Mouse (Mus musculus) forebrain, embryonic 13.5 days (tissue): Measurements from ENCODE around the gene Kif23. TPM values are rescaled to one million over a fixed set of nuclear protein-coding genes. Genes with fewer than 3 reads are reported as not detected.

Experiments used
- ATAC-seq: fragments of 200-750 bp; cut with Nextera tagmentation; 2 replicates; pipeline ENCODE4 v1.8.0; 2017
- H3K27ac ChIP-seq: fragments of 300-500 bp; sonication (generic); 2 replicates; pipeline ENCODE4 v1.5.1; 2015; ENCODE audit warnings: inconsistent platforms, mild to moderate bottlenecking, moderate library complexity
- H3K27me3 ChIP-seq: fragments of 300-500 bp; sonication (generic); 2 replicates; pipeline ENCODE4 v1.6.1; 2015; ENCODE audit warnings: mild to moderate bottlenecking, inconsistent platforms
- H3K36me3 ChIP-seq: fragments of 300-500 bp; sonication (generic); 2 replicates; pipeline ENCODE4 v1.6.1; 2015; ENCODE audit warnings: mild to moderate bottlenecking, inconsistent platforms; ENCODE audit not compliant: poor library complexity, severe bottlenecking
- H3K4me1 ChIP-seq: fragments of 300-500 bp; sonication (generic); 2 replicates; pipeline ENCODE4 v1.6.1; 2015; ENCODE audit warnings: inconsistent platforms
- H3K4me2 ChIP-seq: fragments of 300-500 bp; sonication (generic); 2 replicates; pipeline ENCODE4 v1.6.1; 2015; ENCODE audit warnings: inconsistent platforms, mild to moderate bottlenecking, moderate library complexity
- H3K4me3 ChIP-seq: fragments of 300-500 bp; sonication (generic); 2 replicates; pipeline ENCODE4 v1.5.1; 2015; ENCODE audit warnings: mild to moderate bottlenecking, inconsistent platforms
- H3K9ac ChIP-seq: fragments of 300-500 bp; sonication (generic); 2 replicates; pipeline ENCODE4 v1.6.1; 2015; ENCODE audit warnings: mild to moderate bottlenecking, inconsistent platforms
- H3K9me3 ChIP-seq: fragments of 300-500 bp; sonication (generic); replicated peaks from 2 replicates; pipeline ENCODE4 v1.6.1; 2016; ENCODE audit warnings: inconsistent platforms
- WGBS: fragments of 180-500 bp; shearing (Covaris S2); methylation state at CpG from one replicate; pipeline ENCODE4 v1.1.7; 2015; 5-methylcytosine and 5-hydroxymethylcytosine counted together
- polyA plus RNA-seq: library from polyadenylated mRNA; unstranded; fragments of >200 nt; fragmentation: Nextera tagmentation; extraction: Ambion mirVana; gene quantifications from 2 replicates; pipeline ENCODE4 v1.2.1, GENCODE M21; 2015

The Kif23 gene
- polyA plus RNA-seq, 1 experiment from 2014 or later = 72.7 TPM

DNA sequence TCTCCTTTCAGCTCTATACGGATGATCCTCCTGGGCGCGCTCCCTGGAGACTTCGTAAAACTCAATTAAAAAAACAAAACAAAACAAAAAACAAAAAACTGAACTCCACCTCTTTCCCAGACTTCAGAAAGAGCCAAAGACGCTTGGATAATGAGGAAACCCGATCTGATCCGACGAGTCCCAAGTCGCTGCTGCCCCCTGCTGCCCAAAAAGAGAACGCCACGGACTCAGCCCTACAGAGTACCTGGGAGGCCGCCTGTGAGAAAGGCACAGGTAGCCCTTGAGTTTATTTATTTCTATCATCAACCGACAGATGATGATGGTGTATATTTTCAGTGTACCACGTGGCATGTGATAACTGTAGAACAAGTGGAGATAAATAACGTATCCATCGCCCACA, 46.8 kb downstream of the Kif23 start:
- Histone ChIP-seq H3K27ac (no peak overlapping the region), H3K27me3 (peaks cover 36% of the 10 kb centered on the region), H3K36me3 (no peaks in the 10 kb centered on the region), H3K4me1 (peaks cover 26% of the 10 kb centered on the region), H3K9ac (0 out of 2 replicates have a peak overlapping the region, but pooled peaks have one; percentile 5), H3K4me3 (no peak overlapping the region), H3K4me2 (peak overlapping the region; percentile 51), H3K9me3 (no peaks in the 10 kb centered on the region)
- peak; percentile 55; the same call in 1 of the 2 replicates for ATAC-seq
- 3% methylated on average over 16 of the region's 16 CpGs for WGBS

DNA sequence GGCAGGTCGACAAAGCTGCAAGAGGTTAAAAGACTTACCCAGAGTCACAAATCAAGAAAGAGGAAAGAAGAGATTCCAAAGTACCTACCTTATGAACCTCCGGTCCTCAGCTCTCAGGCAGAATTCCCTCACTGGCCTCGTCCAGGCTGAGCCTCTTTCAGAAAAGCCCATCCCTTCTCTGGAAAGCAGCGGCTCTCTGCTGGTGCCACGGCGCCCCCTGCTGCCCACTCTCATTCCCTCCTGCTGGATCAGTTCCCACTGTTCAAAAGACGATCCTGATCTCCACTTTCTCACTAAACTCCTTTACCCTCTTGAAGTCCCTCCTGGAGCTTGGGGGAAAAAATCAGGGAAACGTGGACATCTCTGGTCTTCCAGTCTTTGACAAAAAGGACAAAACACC, 48.2 kb downstream of the Kif23 start:
- H3K4me2 ChIP-seq = no peak overlapping the region
- no peaks in the 10 kb centered on the region for H3K9me3 ChIP-seq
- 9% methylated on average over 8 of the region's 8 CpGs for WGBS
- H3K9ac ChIP-seq = no peak overlapping the region
- peaks cover 26% of the 10 kb centered on the region for H3K4me1 ChIP-seq
- 0 out of 2 replicates have a peak, but pooled peaks have one; percentile 36 for ATAC-seq
- H3K4me3 ChIP-seq = no peak overlapping the region
- H3K36me3 ChIP-seq = no peaks in the 10 kb centered on the region
- H3K27me3 ChIP-seq = peaks cover 36% of the 10 kb centered on the region
- no peak overlapping the region for H3K27ac ChIP-seq

DNA sequence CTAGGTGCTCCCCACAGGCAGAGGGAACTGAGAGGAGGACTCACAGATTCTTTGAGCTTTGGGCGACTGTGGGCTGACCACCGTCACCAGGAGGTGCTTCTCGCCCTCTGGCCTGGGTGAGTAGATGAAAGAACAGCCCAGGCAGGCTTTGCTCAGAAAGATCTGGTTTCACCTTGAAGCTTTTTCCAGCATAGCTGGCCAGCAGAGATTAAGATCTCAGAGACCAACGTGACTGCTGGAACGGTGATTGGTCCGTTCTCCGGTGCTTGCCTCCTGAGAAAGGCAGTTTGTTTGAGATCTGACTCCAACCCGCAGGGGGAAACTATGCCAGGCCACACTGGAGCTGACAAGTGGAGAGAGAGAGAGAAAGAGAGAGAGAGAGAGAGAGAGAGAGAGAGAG, 51.6 kb downstream of the Kif23 start:
- no peaks in the 10 kb centered on the region for H3K9me3 ChIP-seq
- ATAC-seq = no peak
- no peaks in the 10 kb centered on the region for H3K36me3 ChIP-seq
- WGBS = 89% methylated on average over 8 of the region's 8 CpGs
- H3K4me1 ChIP-seq = peaks cover 16% of the 10 kb centered on the region
- H3K4me2 ChIP-seq = no peak overlapping the region
- H3K4me3 ChIP-seq = no peak overlapping the region
- H3K9ac ChIP-seq = no peak overlapping the region
- H3K27me3 ChIP-seq = peaks cover 29% of the 10 kb centered on the region
- H3K27ac ChIP-seq = no peak overlapping the region

DNA sequence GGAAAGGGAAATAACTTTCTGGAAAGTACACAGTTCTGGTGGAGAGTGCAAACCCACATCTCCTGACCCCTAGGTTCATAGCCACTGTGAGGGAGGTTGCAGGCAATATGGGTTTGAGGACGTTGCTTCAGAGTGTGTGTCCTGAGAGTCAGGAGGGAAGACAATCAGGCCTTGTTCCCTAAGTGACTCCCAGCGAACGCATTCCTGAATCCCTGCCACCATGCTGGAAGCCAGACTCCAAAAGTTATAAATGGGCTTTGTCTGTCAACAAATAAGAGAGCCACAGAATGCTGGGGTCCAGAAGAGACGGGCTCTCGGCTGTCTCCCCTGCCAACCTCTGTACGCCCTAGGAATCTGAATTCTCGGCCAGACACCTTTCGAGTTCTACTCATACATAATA, 56.7 kb downstream of the Kif23 start:
- no peak for ATAC-seq
- WGBS = 34% methylated on average over 8 of the region's 8 CpGs

DNA sequence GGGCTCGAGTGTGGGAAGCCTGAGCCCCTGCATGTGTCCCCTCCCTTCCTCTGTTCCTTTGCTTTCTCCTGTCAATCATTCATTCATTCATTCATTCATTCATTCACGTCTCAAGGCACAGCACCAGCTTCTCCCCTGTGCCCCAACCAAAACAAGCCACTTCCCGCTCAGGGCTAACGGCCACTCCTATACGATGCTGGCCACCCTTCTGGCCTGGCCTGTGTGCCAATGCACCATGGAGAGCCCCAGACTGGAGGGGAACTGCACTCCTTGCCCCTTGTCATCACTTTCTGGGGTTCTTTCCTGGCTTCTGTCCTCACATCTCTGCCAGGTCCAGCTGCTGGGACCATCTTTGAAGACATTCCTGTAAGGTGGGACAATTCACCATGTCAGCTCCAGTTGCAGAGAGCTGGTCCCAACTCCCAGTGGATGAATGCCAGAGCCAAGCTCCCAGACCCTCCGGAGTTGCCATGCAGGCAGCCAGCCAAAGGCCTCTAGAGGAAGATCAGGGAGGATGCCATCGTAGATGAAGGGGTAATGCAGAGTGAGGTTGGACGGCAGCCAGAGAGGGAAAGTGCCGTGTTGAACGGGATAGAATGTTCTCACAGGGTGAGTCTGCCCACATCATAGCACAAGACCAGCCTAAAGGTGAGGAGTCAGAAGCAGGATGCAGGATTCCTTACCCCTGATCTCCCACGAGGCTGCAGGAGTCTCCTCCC, 58.8 kb downstream of the Kif23 start:
- Histone ChIP-seq H3K27ac (no peak overlapping the region), H3K4me3 (no peak overlapping the region), H3K9ac (no peak overlapping the region), H3K4me2 (no peak overlapping the region), H3K9me3 (no peaks in the 10 kb centered on the region), H3K36me3 (no peaks in the 10 kb centered on the region), H3K4me1 (peaks cover 38% of the 10 kb centered on the region), H3K27me3 (no peaks in the 10 kb centered on the region)
- 48% methylated on average over 11 of the region's 11 CpGs for WGBS
- 0 out of 2 replicates have a peak, but pooled peaks have one; percentile 30 for ATAC-seq

More for the DNA sequence above, 56.7 kb downstream of the Kif23 start:
- Histone ChIP-seq H3K4me3 (no peak overlapping the region), H3K36me3 (no peaks in the 10 kb centered on the region), H3K9me3 (no peaks in the 10 kb centered on the region), H3K9ac (no peak overlapping the region), H3K27me3 (no peaks in the 10 kb centered on the region), H3K27ac (no peak overlapping the region), H3K4me2 (no peak overlapping the region), H3K4me1 (peaks cover 30% of the 10 kb centered on the region)

DNA sequence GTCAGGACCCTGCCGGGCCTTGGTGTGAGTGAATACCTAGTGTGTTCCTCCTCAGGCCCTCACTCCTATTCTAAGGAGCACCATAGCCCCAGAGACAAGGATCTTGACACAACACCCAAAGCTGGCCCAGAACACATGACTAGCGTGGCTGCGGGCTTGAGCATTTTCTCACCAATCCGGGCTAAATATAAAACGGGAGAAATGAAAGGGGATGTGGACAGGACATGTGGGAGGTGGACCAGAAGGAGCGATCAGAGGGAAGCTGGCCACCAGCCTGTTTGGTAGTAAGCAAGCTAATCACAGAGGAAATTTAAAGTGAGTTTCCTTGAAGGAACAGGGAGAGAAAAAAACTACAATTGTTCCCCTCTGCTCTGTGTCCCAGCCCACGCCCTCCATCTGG, 60.6 kb downstream of the Kif23 start:
- peaks cover 45% of the 10 kb centered on the region for H3K4me1 ChIP-seq
- H3K27me3 ChIP-seq = no peaks in the 10 kb centered on the region
- H3K9me3 ChIP-seq = no peaks in the 10 kb centered on the region
- no peak overlapping the region for H3K27ac ChIP-seq
- H3K36me3 ChIP-seq = no peaks in the 10 kb centered on the region
- H3K4me3 ChIP-seq = no peak overlapping the region
- H3K4me2 ChIP-seq = no peak overlapping the region
- ATAC-seq = no peak
- WGBS = 87% methylated on average over 7 of the region's 7 CpGs
- H3K9ac ChIP-seq = no peak overlapping the region

DNA sequence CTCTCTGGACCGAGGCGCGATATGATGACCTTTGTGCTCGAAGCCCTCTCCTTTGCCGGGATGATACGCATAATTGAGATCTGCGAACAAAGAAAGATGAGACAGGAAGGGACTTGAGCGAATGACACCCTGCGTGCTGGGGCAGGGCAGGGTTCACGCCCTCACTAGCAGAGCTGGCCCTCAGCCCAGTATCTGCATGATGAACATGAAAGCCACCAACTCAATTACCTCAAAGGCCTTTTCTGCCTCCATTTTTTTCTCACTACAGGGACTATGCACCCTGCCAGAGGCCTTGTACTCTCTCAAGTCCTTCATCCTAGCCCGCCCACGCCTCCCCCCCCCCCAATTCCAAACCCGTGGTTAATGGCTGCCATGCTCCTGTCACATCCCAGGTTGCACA, 61.6 kb downstream of the Kif23 start:
- Histone ChIP-seq H3K9ac (no peak overlapping the region), H3K4me2 (no peak overlapping the region), H3K4me1 (peaks cover 40% of the 10 kb centered on the region), H3K27ac (no peak overlapping the region), H3K36me3 (no peaks in the 10 kb centered on the region), H3K27me3 (no peaks in the 10 kb centered on the region), H3K4me3 (no peak overlapping the region), H3K9me3 (no peaks in the 10 kb centered on the region)
- no peak for ATAC-seq
- WGBS = 55% methylated on average over 13 of the region's 13 CpGs

DNA sequence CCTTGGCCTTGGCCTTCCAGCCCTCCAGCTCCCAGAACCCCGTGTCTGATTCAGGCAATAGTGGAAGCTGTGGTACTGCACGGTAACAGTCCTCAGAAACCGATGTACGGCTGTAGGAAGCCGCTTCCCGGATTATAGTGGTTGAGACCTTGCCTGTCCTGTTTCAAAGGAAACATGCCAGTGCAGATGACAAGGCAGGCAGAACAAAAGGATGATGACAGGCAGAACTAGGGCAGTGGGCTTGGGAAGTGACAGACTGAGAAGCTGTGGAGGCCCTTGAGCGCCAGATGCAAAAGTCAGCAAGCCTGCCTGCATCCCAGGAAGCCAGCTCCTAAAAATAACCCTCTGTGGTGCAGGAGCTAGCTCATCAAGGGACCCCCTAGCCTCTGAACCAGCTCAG, 62.2 kb downstream of the Kif23 start:
- no peaks in the 10 kb centered on the region for H3K36me3 ChIP-seq
- no peaks in the 10 kb centered on the region for H3K27me3 ChIP-seq
- ATAC-seq = no peak
- peaks cover 35% of the 10 kb centered on the region for H3K4me1 ChIP-seq
- no peak overlapping the region for H3K4me3 ChIP-seq
- WGBS = 78% methylated on average over 7 of the region's 7 CpGs
- H3K9me3 ChIP-seq = no peaks in the 10 kb centered on the region
- H3K4me2 ChIP-seq = no peak overlapping the region
- peak overlapping the region; percentile 38; the same call in 1 of the 2 replicates for H3K27ac ChIP-seq
- no peak overlapping the region for H3K9ac ChIP-seq

DNA sequence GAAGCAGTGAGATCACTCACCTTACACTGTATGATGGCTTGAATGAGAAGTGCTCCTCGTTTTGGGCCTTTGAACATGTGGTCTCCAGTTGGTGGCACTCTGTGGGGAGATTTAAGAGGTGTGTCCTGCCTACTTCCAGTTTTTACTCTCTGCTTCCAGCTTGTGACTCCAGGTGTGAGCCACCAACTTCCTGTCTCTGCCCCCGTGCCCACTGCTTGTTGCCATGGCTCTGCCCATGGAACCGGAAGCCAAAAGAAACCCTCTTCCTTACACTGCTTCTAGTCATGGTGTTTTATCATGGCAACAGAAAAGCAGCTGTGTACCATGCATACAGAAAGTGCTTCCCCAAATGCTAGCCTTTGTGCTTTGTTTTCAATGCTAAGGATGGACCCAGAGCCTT, 64.4 kb downstream of the Kif23 start:
- Histone ChIP-seq H3K4me1 (peaks cover 45% of the 10 kb centered on the region), H3K27me3 (no peaks in the 10 kb centered on the region), H3K27ac (no peak overlapping the region), H3K36me3 (no peaks in the 10 kb centered on the region), H3K9me3 (no peaks in the 10 kb centered on the region), H3K4me3 (no peak overlapping the region), H3K4me2 (no peak overlapping the region), H3K9ac (no peak overlapping the region)
- 84% methylated on average over 3 of the region's 3 CpGs for WGBS
- ATAC-seq = no peak

DNA sequence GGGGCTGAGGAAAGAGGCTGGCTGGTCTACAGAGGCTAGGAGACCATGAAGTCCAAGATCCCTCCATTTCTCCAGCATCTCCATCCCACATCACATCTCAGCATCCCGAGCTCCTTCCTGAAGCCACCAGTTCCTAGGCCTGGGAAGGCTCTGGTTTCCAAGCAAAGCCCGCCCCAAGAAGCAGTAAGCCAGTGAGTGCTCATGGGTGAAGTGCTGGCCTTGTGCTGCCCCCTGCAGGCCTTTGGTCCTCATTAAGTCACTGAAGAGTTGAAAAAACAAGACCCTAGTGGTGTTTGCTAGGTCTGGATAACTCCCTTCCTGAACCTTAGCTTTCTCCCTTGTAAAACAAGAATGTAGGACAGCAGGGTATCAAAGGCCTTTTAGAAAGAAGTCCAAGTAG, 67.7 kb downstream of the Kif23 start:
- Histone ChIP-seq H3K36me3 (no peaks in the 10 kb centered on the region), H3K9me3 (no peaks in the 10 kb centered on the region), H3K4me3 (no peak overlapping the region), H3K27me3 (no peaks in the 10 kb centered on the region), H3K4me2 (no peak overlapping the region), H3K27ac (peak overlapping the region; percentile 76; the same call in 1 of the 2 replicates), H3K9ac (no peak overlapping the region), H3K4me1 (peaks cover 54% of the 10 kb centered on the region)
- ATAC-seq = peak; percentile 52
- WGBS = 25% methylated on average over 2 of the region's 2 CpGs

DNA sequence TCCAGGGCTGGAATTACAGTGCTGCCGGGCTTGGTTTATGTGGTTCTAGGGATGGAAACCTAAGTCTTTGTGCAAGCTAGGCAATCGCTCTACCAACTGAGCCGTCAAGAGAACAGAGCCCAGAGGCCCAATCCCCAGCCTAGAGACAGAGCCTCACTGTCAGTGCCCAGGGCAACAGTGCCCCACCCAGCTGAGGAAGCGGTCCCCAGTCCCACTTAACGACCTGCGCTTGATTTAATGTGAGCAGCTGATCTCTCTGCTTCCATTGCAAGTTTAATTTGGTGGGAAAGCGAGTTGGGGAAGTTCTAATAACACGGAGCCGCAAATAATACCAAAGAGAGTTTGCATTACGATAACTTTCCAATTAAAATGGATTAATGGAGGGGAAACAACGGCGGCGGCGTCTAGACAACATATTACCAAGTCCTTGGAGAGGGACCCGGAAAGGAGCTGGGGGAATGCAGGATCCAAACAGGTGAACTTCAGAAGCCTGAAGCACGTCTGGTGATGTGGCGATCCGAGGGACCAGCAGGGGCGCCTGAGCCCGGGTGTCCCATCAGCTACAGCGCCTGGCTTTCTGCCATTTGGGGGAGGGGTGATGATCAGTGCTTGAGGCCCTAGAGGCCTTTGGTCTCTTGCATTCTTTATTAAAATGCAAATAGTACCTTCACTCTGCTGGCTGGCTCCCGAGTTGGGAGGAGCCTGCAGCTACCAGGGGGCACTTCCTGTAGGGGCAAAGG, 69.0 kb downstream of the Kif23 start:
- peak; percentile 40; the same call in 1 of the 2 replicates for ATAC-seq
- WGBS = 5% methylated on average over 22 of the region's 22 CpGs

DNA sequence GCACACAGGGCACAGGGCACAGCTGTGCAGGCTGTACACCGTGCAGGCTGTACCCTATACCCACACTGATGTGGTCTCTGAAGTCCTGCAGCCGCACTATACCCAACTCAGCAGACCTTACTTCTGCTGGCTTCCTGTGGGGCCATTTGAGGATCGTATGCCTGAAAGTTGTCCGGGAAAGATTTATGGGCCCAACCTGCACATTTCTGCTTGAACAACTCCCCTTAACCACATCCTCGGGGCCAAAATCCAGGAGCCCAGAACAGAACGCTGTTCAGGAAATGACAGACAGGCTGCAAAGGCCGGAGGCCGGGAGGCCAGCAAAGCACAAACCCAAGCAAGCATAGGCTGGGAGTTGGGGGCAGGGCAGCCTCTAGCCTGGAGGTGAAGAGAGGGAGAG, 73.2 kb downstream of the Kif23 start:
- no peak for ATAC-seq
- no peaks in the 10 kb centered on the region for H3K36me3 ChIP-seq
- H3K27ac ChIP-seq = peak overlapping the region; percentile 94
- H3K9me3 ChIP-seq = no peaks in the 10 kb centered on the region
- H3K4me3 ChIP-seq = no peak overlapping the region
- no peak overlapping the region; the same call in 1 of the 2 replicates for H3K9ac ChIP-seq
- WGBS = 38% methylated on average over 8 of the region's 8 CpGs
- H3K4me2 ChIP-seq = no peak overlapping the region; the same call in 1 of the 2 replicates
- H3K27me3 ChIP-seq = no peaks in the 10 kb centered on the region
- peaks cover 65% of the 10 kb centered on the region for H3K4me1 ChIP-seq

More for the DNA sequence above, 69.0 kb downstream of the Kif23 start:
- H3K4me1 ChIP-seq = peaks cover 66% of the 10 kb centered on the region
- no peaks in the 10 kb centered on the region for H3K9me3 ChIP-seq
- H3K4me2 ChIP-seq = peak overlapping the region; percentile 28; the same call in 1 of the 2 replicates
- 0 out of 2 replicates have a peak overlapping the region, but pooled peaks have one; percentile 3 for H3K9ac ChIP-seq
- peak overlapping the region; percentile 76 for H3K27ac ChIP-seq
- no peaks in the 10 kb centered on the region for H3K27me3 ChIP-seq
- H3K36me3 ChIP-seq = no peaks in the 10 kb centered on the region
- H3K4me3 ChIP-seq = no peak overlapping the region
